Mouse (Mus musculus) ovary, postnatal 36 days (tissue): ENCODE measurements around the gene Abcc4.

Source experiments
- DNase-seq: peaks from one replicate; pipeline ENCODE4 v3.0.0; 2022; ENCODE audit warnings: low spot score, mixed read lengths

Gene Abcc4

DNA sequence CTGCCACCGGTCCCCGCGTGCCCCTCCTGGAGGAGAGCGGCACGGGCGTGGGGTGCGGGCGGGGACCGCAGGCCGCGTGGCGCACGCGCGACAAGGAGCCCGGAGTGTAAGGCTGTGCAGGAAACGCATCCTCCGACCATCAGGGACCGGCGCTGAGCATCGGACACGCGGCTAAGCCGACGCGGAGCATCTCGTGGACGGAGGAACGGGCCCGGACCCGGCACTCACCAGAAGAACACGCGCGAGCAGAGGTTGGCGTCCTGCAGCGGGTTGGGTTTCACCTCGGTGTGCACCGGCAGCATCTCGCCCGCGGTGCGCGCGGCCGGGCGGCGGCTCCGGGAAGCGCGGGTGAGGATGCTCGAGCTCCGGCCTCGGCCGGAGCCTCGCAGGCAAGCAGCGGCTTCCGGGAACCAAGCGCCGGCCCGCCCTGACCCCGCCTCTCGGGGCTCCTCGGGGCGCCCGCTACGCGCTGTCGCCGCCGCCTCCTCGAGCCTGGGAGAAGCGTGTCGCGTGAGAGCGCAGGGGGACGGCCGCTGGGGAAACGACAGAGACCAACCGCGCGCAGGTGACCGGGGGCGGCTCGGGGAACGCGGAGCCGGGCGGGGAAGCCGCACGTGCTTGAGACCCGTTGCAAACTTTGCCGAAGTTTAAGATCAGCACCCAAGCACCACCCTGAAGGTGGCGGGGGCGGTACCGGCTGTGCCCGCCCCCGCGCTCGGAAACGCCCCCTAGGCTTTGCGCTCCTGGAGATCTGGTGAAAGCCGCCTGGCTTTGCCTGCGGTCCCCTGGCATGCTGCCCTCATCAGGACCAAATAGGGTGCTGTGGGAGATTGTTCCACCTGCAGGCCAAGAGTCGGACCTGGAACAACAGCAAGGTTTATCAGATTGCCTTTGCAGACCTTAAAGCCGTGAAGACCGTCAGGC, at the start of gene Abcc4:
Gene Abcc4, minus strand, starts transcription at position 412 of the 924 bp plus-strand sequence.
- DNase-seq = peak; percentile 83

DNA sequence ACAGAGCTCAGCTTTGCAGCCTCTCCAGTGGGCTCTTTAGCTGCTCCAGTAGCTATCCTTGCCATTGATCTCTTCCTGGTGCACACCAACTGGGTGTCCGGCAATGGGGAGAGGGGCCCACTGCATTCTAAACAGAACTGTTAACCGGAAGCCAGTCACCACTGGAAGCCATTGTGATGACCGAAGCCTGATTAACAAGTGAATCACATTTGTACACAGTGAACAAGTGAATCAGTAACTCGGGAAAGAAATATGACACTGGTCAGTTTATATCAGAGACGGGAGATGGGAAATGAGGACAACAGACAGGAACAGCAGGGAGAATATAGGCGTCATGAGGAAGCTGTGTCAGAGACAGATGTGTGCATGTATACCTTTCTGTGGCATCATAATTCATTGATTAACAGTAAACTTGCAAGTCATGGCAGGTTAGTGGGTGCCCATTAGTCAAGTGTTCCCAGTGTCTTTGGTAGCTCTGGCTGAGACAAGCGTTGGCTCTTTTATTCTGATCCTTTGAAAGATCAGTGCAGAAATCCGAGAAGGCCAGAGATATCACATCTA, 45.3 kb upstream of the Abcc4 start:
- DNase-seq = no peak

DNA sequence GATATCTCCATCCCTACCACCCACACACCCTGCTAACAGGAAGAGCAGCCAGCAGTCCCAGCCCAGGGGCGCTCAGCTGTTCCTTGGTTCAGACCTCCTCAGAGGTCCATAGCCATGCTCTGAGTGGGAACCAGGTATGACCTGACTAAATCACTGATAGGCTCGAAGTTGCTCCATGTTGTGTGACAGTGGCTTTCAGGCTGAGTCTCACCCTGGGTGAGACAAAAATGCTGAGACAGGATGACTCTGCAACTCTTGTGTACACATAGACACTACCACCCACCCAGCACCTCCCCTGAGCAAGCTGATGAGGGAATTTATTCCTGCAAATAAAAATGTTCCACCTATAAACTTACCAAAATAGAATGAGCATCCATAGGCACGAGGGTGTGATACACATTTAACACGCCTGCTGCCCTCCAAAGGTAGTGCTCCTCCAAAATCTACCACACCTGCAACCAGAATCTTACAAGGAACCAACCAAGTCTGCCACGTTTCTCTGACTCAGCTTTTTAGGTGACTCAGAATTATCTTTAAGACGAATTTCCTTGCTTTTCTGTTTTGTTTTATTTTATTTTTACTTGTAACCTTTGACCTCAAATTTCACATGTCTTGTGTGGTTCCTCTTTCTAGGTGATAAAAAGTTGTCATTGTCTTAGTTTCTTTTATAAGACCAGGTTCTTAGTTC, 44.6 kb upstream of the Abcc4 start:
- DNase-seq = no peak

DNA sequence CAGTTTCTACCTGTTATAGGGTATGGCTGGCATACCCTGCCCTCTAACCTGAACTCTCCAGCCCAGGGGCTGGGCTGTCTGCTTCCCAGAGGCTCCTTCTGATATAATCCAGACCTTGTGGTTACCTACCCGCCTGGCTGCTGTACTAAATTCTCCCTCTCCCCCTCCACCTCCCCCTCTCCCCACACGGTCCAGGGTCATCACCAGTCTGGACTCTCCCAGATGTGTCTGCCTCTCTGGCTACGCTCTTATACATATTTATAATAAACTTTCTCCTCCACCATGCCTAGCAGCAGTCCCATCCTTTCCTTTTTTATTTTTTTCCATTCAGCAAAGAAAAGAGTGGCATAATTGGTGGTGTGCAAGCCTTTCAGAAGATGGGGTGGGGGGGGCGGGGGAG, 43.7 kb upstream of the Abcc4 start:
- no peak for DNase-seq

DNA sequence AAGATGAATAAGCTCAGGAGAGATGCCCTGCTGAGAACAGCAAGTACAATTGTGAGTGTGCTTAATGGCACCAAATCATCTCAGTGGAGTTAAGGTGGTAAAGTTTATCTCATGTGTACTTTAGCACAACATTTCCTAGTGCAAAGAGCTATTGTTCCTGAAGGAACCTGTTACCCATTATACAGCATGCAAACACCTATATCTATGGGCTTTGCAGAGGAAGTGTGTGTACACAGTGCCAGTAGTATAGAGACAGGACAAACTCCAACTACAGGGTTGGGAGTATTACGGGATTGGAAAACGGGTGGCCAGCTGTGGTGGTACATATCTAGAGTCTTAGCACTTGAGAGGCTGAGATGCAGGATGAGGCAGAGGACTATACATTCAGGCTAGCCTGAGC, 43.0 kb upstream of the Abcc4 start:
- no peak for DNase-seq

DNA sequence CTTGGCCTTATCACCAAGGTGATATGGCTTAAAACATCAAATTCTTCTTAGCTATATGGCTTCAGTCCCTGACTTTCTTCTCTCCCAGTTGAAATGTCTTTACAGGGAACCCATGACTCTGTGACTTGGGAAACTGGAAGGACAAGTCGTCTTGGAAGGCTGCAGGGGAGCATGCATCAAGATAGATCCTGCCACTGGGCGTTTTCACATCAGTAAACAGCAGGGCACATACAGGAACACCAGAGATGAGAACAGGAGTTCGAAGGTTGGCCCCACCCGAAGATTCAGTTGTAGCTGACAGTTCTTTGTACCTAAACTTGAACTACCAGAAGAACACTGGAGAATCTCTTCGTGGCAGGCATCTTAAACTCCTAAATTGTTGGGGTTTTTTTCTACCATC, 36.8 kb upstream of the Abcc4 start:
- no peak for DNase-seq

DNA sequence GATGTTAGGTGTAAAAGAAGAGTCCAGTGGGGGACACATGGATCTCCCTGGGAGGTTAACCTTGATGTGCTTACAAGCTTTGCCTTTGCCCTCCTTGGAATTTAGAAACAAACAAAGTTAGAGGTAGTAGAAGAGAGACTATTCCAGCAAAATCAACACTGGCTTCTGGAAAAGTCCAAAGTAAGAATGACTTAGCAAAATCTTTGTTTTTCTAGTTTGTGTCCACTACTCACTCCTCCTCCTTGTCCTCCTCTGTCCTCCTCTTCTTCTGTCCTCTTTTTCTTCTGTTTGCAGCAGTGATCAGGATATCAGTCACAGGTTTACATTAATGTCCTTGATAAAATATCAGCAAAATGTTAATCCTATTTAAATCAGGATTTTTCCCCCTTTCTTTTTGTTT, 35.8 kb upstream of the Abcc4 start:
- DNase-seq = no peak

DNA sequence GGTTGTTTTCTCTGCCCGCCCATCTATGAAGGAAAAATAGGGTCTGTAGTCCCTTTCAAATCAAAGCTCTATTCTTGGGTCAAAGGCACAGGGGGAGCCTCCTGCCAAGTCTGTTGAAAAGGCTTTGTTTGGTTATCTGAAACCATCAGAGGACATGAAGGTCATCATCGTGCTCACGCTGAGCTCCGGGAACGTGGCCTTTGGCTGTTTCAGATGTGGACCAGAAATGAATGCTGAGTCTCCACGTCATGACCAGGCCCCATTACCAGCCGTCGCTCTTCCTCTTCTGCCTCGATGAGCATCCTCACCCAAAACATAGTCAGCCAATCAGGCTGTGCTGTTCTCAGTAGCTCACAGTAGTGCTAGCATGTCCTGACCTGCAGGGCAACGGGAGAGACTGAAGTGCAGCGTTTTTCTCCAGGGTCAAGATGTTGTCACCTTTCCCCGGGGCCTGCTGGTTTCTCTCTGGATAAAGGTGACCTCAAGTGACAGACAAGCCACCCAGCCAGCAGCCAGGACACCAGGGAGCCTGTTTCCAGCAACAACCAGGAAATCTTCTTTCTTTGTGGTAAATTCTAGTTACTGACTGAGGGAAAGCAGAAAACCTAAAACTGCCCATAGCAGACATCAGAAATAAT, 31.4 kb upstream of the Abcc4 start:
- DNase-seq = no peak

DNA sequence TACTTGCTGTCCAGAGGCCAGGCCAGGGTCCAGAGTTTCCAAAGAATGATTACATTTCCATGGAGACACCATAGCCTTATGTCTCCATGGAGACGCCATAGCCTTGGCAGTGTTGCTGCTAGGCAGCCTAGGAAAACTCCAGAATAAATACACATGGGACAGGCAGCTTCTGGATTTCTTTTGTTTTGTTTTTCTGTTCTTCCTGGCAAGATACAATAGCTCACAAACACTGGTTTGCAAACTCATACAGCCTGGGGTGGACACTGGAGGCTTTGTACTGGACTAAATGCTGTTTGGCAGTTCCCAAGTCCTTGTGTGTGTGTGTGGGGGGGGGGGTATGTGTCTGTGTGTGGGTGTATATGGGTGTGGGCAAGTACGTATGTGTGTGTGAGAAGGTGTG, 29.1 kb upstream of the Abcc4 start:
- no peak for DNase-seq

DNA sequence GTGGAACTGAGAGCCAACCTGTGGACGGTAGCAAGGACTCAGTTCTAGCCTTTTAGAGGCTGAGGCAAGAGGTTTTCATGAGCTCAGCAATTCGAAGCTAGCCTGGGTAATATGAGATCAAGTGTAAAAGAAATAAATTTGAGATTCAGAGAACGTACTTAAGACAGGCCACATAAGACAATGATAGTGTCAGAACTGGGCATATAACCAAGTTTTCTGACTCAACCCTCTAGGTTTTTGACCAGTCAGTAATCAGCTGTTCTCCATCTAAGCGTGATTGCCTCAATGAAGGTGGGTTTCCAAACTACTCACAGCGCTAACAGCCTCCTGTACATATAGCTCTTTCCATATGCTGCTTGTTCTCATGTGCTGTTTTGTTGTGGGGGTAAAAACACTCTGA, 27.1 kb upstream of the Abcc4 start:
- no peak for DNase-seq

DNA sequence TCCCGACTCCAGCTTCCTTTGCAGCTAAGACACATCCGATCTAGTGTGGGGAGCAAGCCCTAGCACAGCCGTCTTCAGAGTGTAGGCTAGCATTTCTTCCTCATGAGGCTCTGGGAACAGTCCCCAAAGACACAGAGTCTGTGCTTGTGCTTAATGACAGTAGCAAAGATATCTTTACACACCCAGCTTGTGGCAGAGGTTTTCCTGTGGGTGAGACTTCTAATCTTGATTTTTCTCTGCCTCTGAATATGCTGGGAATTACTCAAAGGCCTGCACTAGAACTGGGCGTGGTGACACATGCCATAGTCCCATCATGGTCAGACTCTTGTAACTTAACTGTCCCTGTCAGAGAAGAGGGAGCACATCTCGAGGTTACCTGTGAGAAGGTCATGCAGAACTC, 24.6 kb upstream of the Abcc4 start:
- DNase-seq = no peak

DNA sequence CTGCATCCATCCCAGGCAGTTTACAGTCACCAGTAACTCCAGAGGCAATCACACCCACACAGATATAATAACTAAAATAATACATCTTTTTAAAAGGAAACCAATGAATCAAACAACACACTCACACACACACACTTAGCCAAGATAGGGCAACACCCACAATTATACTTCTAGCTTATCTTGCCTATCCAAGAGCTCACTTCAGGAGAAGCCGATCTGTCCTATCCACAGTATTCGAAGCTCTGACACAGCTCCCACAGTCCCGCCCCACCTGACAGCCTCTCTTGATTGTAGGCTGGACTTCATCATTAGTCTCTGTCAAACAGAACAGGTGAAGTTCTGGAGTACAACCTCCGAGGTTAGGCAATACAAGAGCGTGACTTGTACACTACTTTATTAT, 19.4 kb upstream of the Abcc4 start:
- no peak for DNase-seq

DNA sequence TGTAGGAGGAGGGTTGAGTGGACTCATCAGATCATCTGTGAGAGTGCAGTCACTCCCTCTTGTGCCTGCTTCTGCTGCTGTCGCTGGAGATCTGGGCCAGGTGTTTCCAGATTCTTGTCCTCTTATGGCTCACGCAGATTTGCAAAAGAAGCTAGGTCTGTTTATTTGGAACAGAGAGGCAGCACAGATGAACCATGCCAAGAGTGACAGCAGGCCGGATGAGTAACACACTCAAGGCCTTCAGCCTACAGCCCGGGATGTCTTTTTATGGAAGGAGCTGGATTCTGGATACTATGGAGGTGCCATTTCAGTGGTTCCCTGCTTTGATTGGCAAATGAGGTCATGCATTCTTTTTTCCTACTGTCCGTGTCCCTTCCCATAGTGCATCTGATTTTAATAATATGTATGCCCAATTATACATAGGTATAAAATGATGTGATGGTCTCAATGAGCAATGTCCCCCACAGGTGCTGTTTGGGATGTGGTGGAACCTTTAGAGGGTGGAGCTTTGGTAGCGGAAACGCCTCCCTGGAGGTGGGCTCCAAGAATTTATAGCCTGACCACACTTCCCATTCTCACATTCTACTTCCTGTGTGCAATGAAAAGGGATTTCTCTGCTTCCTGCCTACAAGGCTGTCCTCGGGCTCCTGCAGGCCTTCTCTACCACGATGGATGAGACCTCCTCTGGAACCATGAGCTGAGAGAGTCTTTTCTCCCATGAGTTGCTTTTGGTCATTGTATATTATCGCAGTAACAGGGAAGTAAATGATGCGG, 18.1 kb upstream of the Abcc4 start:
- DNase-seq = no peak

DNA sequence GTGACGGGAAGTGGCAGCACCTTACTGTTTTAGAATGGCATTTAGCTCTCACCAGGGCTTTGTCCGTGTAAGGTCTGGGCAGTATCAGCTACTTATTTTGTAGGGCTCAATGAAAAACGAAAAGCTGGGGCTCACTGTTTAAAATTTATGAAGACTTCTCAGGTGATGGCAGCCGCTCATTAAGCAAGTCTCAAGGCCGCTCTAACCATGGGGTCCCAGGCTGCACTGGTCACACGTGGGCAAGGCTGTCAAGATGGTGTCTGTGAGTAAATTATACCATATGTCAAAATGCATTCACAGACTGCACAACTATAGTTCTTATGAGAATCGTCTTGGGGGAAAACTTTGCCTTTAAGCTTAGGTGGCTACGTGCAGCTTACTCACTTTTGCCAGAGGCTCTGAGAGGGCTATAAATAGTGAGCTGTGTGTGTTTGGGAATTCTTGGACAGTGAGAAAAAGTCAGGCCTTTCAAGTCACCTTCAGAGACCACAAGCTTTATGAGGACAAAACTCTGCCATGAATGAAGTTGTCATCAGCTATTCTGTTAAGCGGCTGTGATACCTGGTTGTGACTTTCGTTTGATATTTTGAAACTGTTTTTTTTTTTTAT, 13.7 kb upstream of the Abcc4 start:
- no peak for DNase-seq

DNA sequence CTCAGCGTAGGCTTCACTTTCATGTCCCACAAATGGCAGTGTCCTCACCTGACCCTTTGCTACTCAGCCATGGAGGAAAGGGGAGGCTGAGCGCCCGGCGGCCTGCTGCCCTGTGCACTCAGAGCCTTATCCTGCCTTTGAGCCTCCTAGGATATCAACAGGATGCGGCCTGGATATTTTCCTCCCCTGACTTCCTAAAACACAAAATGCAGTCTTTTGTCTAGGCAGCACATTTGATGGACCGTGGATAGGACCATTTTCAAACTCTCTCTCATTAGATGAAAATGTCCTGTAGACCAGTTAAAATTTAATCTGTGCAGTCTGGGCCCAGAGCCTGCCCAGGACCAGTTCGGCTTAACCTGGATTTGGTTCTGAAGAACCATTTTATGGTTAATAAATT, 12.6 kb upstream of the Abcc4 start:
- no peak for DNase-seq

DNA sequence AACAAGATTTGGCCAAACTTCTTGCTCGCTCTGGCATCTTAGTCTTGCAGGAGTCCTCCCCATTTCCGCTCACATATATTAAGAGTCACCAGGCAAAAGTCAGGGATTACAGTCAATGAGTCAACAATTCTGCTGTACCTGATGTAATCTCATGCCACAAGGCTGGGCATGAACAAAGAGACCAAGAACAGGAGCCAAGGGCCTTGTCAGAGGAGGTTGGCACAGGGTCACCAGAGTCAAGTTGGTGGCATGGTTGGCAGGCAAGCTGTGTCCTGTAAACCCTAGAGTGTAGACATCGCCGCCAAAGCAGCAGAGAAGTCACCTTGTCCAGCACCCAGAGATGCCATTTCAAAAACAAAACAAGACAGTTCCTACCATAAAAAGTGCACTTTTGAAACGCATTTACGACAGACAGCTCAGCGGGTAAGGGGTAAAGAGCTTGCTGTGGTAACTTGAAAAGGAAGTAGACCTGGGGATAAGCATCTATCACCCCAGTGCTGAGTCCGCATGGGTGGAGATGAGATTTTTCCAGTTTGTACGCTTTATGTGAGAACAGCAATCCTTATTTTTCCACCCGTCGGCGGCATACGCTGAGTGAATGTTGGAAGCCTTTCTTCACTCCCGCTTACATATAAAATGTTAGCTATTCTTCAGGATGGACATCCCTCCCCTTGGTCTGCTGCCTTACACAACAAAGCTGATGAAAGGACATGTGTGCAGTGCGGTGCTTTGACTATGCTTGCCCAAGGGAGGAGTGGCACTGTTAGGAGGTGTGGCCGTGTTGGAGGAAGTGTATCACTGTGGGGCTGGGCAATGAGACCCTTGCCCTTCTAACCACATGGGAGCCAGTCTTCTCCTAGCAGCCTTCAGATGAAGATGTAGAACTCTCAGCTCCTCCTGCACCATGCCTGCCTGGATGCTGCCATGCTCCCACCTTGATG, 10.6 kb upstream of the Abcc4 start:
- DNase-seq = no peak

DNA sequence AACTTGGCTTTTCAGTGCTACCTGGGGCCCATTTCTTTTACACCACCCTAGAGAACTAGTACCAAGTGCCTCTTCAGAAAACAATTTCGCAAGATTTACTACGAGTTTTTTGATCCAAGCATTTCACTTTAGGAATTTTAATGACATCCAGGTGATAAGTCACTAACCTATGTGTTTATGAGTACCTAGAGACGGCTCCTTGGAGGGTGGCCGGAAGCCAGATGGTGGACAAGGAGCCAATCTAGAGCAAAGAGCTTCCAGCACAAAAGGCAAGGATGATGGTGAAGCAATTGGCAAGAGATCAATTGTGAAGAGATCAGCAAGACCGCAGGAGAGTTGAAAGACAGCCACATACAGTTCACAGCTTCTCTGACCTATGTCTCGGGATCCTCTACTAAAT, 8.7 kb upstream of the Abcc4 start:
- DNase-seq = no peak

DNA sequence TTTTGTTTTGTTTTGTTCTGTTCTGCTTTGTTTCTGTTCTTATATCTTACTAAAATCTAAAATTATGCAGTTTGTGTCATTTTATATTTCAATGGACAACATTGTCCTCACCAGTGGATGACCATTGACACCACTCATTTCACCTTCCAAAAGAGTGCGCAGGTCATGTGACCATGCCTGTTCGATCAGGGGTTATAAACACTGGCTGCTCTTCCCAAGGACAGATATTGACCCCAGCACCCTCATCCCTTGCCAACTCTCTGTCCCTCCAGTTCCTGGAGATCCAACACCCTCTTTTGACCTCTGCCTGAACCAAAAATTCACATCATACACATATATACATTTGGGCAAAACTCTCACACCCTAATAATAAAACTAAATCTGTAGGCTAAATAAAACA, 8.3 kb upstream of the Abcc4 start:
- DNase-seq = no peak

DNA sequence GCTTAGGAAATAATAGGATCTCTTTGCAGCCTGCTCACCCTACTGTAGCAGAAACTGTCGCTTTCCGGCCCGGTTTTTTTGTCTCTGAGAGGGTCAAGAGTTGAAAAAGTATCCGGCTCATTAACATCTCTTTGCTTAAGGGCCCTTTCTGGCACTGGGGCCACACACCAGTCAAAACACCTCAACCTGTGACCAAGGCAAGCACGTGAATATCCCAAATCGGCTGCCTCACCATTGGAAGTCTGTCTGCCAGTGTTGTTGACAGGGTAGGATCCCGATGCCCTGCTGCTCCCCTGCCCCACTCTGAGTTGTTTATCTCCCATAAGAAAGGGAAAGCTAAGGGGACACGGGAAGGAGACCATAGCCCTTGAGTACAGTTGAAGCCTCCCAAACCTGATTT, 7.8 kb upstream of the Abcc4 start:
- DNase-seq = no peak

DNA sequence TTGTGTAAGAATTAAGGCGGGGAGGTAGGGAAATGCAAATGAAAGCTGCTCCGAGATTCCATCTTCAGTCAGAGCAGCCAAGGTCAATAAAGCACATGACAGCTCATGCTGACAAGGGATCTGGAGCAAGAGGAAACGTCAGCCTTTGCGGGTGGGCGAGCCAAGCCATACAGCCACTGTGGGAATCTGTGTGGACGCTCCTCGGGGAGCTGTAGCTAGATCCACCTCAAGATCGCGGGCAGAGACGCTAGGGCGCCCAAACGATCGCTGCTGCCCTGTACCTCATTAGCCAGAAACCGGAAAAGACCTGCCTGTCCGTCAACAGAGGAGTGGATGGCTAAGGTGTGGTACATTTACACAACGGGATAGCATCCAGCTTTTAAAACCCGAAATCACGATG, 7.4 kb upstream of the Abcc4 start:
- DNase-seq = no peak
